Mouse (Mus musculus) small intestine, adult 10 weeks (tissue): ENCODE measurements around the gene Map3k10. TPM values are rescaled to one million over a fixed set of nuclear protein-coding genes. Genes with fewer than 3 reads are reported as not detected.

ENCODE experiments used
- polyA plus RNA-seq: library from polyadenylated mRNA; stranded (reverse); fragments of 350-450 nt; fragmentation: Illumina TruSeq; extraction: RNeasy Lipid Tissue Mini Kit (QIAGEN cat#74804); gene quantifications from one replicate; pipeline ENCODE4 v1.2.3, GENCODE M21; 2014; ENCODE audit warnings: low replicate concordance

Gene Map3k10
- not detected for polyA plus RNA-seq

DNA sequence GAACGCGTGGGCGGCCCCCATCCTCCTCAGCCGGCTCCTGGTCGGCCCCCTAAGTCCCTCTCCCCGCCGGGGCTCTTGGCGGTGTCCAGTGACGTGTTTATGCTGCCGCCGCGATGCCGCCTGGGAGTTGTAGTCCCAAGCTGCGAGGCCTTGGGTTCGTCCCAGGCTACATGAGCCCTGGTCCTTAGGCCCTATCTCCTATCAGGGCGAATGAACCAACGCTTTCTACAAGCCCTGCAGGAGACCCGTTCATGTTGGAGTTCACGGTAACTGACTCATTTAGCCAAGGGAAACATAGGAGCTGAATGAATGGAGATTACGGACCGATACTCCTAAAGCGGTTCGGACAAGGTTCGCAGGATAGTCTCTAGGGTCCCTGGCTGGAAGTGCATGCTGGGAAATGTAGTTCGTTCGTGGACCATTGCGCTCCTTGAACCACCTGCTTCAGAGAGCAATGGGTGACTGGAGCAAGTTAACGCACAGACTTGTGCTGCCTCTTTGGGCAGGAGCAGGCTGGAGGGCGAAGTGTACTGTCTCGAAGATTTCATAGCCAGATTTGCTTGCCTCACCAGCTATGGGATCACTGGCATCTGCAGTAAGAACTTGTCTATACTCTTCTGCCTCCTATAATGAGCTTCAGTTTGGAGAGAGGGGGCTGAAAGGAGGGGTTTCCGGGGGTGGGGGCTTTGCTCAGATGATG lies at the start of gene Map3k10:
Map3k10 (minus strand) TSS at position 77 of the 700 bp plus-strand sequence.

GRCm38 (mm10) chr7:27688815-27689612 lies 14.6 kb upstream of the Map3k10 start, which contains the start of gene Zfp607b:
Zfp607b (plus strand) TSS chr7:27689340.

DNA sequence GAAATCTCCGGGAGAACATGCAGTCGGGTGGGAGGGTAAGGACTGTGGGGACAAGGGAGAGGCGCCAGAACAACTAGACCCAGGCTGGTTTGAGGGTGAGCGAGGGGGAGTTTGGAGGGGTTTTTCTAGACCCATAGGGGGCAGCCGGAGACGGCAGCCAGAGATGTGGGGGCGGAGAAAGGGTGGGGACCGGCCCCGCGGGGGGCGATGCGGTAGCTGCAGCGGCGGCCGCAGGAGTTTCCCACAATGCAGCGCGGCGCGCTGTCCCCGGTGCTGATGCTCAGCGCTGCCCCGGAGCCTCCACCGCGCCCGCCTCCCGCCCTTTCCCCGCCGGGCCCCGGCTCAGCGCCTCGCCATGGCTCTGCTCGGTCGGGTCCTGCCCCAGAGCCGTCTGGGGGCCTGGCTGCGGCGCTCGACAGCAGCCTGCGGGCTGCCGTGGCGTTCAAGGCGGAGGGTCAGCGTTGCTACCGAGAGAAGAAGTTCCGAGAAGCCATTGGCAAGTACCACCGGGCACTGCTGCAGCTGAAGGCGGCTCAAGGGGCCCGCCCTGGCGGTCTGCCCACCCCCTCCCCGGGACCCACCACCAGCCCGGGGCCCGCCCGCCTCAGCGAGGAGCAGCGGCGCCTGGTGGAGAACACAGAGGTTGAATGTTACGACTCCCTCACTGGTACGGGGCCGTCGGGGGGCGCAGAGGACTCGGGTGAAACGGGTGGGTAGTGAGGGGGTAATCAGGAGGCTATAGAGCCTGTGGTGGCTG lies 20.5 kb downstream of the Map3k10 start, which contains the start of gene Ttc9b:
Ttc9b (plus strand) TSS at position 235 of the 757 bp plus-strand sequence.

Other genes with a start within 250 kb of the Map3k10 start
- not detected for gene Sptbn4, start 226.9 kb downstream of the Map3k10 start, polyA plus RNA-seq
- gene Blvrb, start 226.6 kb downstream of the Map3k10 start, polyA plus RNA-seq: not detected
- gene Sertad3, start 200.8 kb downstream of the Map3k10 start, polyA plus RNA-seq: 1.2 TPM
- gene Sertad1, start 187.7 kb downstream of the Map3k10 start, polyA plus RNA-seq: 0.71 TPM
- not detected for gene Prx, start 175.3 kb downstream of the Map3k10 start, polyA plus RNA-seq
- 0.15 TPM for gene Hipk4, start 151.3 kb downstream of the Map3k10 start, polyA plus RNA-seq
- not detected for gene Pld3, start 121.4 kb downstream of the Map3k10 start, polyA plus RNA-seq
- gene 2310022A10Rik, start 121.4 kb downstream of the Map3k10 start, polyA plus RNA-seq: 2.2 TPM
- gene Akt2, start 83.0 kb downstream of the Map3k10 start, polyA plus RNA-seq: 2.2 TPM
- not detected for gene Ttc9b, start 20.7 kb downstream of the Map3k10 start, polyA plus RNA-seq
- 1.2 TPM for gene Zfp607b, start 14.7 kb upstream of the Map3k10 start, polyA plus RNA-seq
- gene Zfp60, start 56.8 kb upstream of the Map3k10 start, polyA plus RNA-seq: 16.3 TPM
- 15.1 TPM for gene Zfp626, start 132.6 kb upstream of the Map3k10 start, polyA plus RNA-seq
- 10.1 TPM for gene Zfp59, start 164.0 kb upstream of the Map3k10 start, polyA plus RNA-seq
- gene Zfp607a, start 182.9 kb upstream of the Map3k10 start, polyA plus RNA-seq: 5.0 TPM